Mouse (Mus musculus): ENCODE data around the gene Kifc5b. TPM values are rescaled to one million over a fixed set of nuclear protein-coding genes. Genes with fewer than 3 reads are reported as not detected.
"Not testable (repeated sequence)": the region's sequence is repeated elsewhere in the genome, so short reads cannot be mapped to it uniquely, and the experiment has no call there.

Kifc5b gene
- total RNA-seq, 2 experiments from 2014 or later = 3.4 to 3.7 TPM

- DNase-seq (ENCODE audit: low spot score in 2 of 2) = no peak
These were observed 52.4 kb downstream of the Kifc5b start for GRCm38 (mm10) chr17:26969257-26969656.

- no peak for DNase-seq (ENCODE audit: low spot score in 2 of 2)
These were observed 53.3 kb downstream of the Kifc5b start for GRCm38 (mm10) chr17:26970221-26970620.

GRCm38 (mm10) chr17:26971247-26971905 is 54.5 kb downstream of the Kifc5b start:
- DNase-seq (ENCODE audit: low spot score in 2 of 2) = no peak

GRCm38 (mm10) chr17:26972107-26972506 is 55.2 kb downstream of the Kifc5b start:
- no peak for DNase-seq (ENCODE audit: low spot score in 2 of 2)

- peak; percentile 94 to 97 for DNase-seq (ENCODE audit: low spot score in 2 of 2)
These were observed 56.0 kb downstream of the Kifc5b start, which contains the start of gene Zbtb9 for GRCm38 (mm10) chr17:26972703-26973574. Gene Zbtb9 (plus strand): TSS chr17:26973167.

GRCm38 (mm10) chr17:26974547-26974946 is 57.7 kb downstream of the Kifc5b start:
- DNase-seq (ENCODE audit: low spot score in 2 of 2) = no peak

- DNase-seq (ENCODE audit: low spot score in 2 of 2) = no peak
These were observed 58.5 kb downstream of the Kifc5b start for GRCm38 (mm10) chr17:26975415-26975814.

- not testable (repeated sequence) for DNase-seq (ENCODE audit: low spot score in 2 of 2)
These were observed 60.5 kb downstream of the Kifc5b start for GRCm38 (mm10) chr17:26977354-26977753.

GRCm38 (mm10) chr17:26979426-26979825 is 62.5 kb downstream of the Kifc5b start:
- no peak for DNase-seq (ENCODE audit: low spot score in 2 of 2)

GRCm38 (mm10) chr17:26981050-26981449 is 64.2 kb downstream of the Kifc5b start:
- no peak for DNase-seq (ENCODE audit: low spot score in 2 of 2)

Small RNAs within 50 kb of the gene (microRNA-seq; reads per million reads assigned to microRNA genes)
- gene Gm27775 = 0 reads per million in 2 experiments
- 21.6 to 26.1 reads per million in 2 experiments for gene Mir3083
- gene Mir6968 = 6.0 to 7.6 reads per million in 2 experiments

Other genes with a start within 250 kb of the Kifc5b start
- gene Crebrf, start 201.4 kb upstream of the Kifc5b start, total RNA-seq (2021) = 100 to 1,000 TPM; 183 to 191 TPM
- gene Bnip1, start 136.0 kb upstream of the Kifc5b start, total RNA-seq (2021) = 10 to 100 TPM; 31.6 to 31.7 TPM
- gene Nkx2-5, start 72.1 kb upstream of the Kifc5b start, total RNA-seq (2021) = not detected
- 10 to 100 TPM; 39.5 to 46.7 TPM for gene Phf1, start 16.0 kb downstream of the Kifc5b start, total RNA-seq (2021)
- gene Cuta, start 22.5 kb downstream of the Kifc5b start, total RNA-seq (2021) = 100 to 1,000 TPM in 1 of 2 experiments, 10 to 100 TPM in 1; 97.8 to 103 TPM
- gene Syngap1, start 24.2 kb downstream of the Kifc5b start, total RNA-seq (2021) = 100 to 1,000 TPM; 348 to 362 TPM
- gene Zbtb9, start 56.1 kb downstream of the Kifc5b start, total RNA-seq (2021) = 10 to 100 TPM; 16.2 to 16.4 TPM
- 10 to 100 TPM; 12.0 to 13.0 TPM for gene Bak1, start 111.9 kb downstream of the Kifc5b start, total RNA-seq (2021)
- gene Itpr3, start 140.2 kb downstream of the Kifc5b start, total RNA-seq (2021) = 1 to 10 TPM; 2.8 to 3.0 TPM
- 100 to 1,000 TPM; 242 to 270 TPM for gene Uqcc2, start 216.8 kb downstream of the Kifc5b start, total RNA-seq (2021)

All from left cerebral cortex, adult 18-20 months (tissue).